Mouse (Mus musculus): Measurements from ENCODE around the gene Fermt3. TPM values are rescaled to one million over a fixed set of nuclear protein-coding genes. Genes with fewer than 3 reads are reported as not detected.

Fermt3 gene
- polyA plus RNA-seq, 1 experiment from 2014 or later = 5.2 TPM

DNA sequence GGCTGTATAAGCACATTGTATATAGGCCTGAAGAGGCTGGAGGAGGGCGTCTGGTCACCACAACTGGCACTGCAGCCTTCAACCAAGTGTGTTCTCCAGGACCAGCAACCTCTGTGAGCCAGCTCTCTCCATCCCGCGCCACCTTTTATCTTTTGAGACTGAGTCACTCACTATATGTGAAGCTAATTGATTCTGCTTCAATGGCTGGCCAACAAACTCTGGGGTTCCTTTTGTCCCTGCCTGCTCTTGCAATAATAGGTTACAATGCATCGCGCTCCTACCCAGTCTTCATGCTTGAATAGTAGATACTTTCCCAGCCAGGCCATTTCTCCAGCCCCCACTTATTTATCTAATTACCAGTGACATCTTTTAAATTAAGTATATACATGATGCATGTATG lies 35.6 kb downstream of the Fermt3 start:
- no peaks in the 10 kb centered on the region for H3K27me3 ChIP-seq (replicated peaks)
- H3K4me2 ChIP-seq = no peak overlapping the region
- WGBS = 63% methylated on average over 5 of the region's 5 CpGs
- H3K36me3 ChIP-seq (replicated peaks) = no peaks in the 10 kb centered on the region
- no peak for ATAC-seq (replicated peaks)
- H3K27ac ChIP-seq = no peak overlapping the region
- no peak overlapping the region for H3K4me3 ChIP-seq
- H3K9me3 ChIP-seq = no peaks in the 10 kb centered on the region
- no peak overlapping the region for H3K9ac ChIP-seq
- H3K4me1 ChIP-seq = peaks cover 36% of the 10 kb centered on the region

DNA sequence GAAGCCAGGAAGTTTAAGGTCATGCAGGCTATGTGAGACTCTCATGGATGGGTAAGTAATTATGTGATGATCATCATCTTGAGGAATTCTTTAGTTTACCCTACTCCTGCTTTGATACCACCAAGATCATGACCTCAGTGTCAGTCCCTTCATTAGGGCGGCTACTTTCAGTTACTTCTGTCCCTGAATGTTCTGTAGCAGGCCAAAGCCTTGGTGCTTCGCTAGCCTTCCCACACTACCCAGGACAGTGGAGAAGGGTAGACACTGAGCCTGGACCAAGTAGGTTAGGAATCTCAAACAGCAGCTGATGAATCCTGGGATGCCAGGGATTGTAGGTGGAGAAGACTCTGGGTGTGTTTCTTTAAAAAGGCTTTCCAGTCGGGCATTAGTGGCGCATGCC lies 37.8 kb downstream of the Fermt3 start:
- ATAC-seq (replicated peaks) = no peak
- H3K4me2 ChIP-seq = 0 out of 2 replicates have a peak overlapping the region, but pooled peaks have one; percentile 80
- 89% methylated on average over 4 of the region's 4 CpGs for WGBS
- H3K9ac ChIP-seq = no peak overlapping the region
- H3K4me3 ChIP-seq = no peak overlapping the region
- H3K36me3 ChIP-seq (replicated peaks) = peaks cover 12% of the 10 kb centered on the region
- H3K9me3 ChIP-seq = no peaks in the 10 kb centered on the region
- peaks cover 42% of the 10 kb centered on the region for H3K4me1 ChIP-seq
- H3K27ac ChIP-seq = no peak overlapping the region
- H3K27me3 ChIP-seq (replicated peaks) = no peaks in the 10 kb centered on the region

DNA sequence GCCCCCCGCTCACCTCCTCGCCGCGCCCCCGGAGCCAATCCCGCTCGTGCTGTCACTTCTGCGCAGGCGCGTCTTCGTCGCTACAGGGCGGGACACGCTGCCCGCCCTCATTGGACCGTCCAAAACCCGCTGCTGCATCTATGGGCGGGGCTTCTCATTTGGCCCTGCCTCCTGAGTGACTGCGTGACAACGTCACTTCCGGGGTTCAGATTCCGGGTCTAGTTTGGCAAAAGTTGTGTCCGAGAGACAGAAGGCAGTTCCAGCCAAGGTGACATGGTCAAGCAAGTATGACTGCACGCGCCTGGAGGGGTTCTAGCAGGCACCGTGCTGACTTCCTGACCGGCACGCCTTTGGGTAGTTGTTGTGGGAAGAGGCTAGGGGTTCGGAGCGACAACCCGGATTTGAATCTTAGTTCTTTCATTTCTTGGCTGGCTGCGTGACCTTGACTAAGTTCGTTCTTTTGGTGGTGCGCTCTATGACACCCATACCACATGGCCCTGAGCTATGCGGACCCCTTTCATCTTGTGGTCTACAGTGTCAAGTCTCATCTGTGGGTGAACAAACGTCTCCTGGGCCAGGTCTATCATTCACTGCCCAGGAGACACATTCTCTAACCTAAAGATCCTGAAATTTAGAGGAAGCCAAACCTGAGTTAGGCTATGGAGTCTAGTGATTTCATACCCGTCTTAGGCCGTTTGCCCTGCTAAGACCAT lies 38.7 kb downstream of the Fermt3 start, which contains the start of gene Fkbp2:
Gene Fkbp2, minus strand, starts transcription at position 121 of the 713 bp plus-strand sequence.
- peak; percentile 90 for ATAC-seq (replicated peaks)
- no peaks in the 10 kb centered on the region for H3K9me3 ChIP-seq
- H3K27me3 ChIP-seq (replicated peaks) = no peaks in the 10 kb centered on the region
- H3K36me3 ChIP-seq (replicated peaks) = peaks cover 12% of the 10 kb centered on the region
- H3K4me2 ChIP-seq = peak within 1 kb of the TSS; percentile 80
- H3K4me1 ChIP-seq = peaks cover 43% of the 10 kb centered on the region
- 2% methylated on average over 38 of the region's 38 CpGs for WGBS
- H3K4me3 ChIP-seq = peak within 1 kb of the TSS; percentile 50
- H3K27ac ChIP-seq = peak within 1 kb of the TSS; percentile 91
- peak within 1 kb of the TSS; percentile 64 for H3K9ac ChIP-seq

DNA sequence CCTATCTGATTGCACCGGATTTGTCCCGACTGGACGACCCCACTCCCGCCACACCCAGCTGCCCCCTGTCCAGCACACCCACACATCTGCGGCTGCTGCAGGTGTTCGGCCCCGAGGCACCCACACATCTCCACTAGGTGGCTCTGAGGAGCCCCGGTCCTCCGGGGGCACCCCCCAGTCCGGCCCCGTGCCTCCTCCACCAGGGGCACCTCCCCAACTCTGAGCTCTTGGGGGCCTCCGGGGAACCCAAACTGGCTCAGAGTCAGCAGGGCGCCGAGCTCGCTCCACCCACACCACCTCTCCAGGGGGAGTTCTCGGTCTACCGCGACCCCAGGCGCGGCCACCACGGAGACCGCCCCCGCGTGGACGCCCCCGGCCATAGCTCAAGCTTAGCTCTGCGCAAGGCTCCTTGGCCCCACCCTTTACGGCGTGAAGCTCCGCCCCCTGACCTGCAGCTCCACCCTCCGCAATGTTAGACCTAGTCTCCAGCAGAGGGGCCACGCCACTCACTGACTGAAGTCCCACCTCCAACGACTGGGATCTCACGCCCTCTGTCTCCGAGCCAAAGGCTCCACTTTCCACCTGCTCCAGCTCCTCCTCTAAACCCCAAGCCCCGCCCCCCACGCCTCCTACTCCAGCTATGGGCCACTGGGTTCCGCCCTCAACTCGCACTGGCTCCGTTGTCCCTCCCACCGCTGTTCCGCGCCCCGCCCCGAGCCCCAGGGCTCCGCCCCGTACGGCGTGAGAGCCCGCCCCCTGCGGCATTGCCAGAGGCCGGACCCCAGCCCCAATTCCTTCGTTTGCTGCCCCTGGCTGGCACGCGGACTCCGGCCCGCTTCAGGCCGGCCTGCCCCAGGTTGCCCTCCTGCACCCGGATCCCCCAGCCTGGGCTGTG lies 39.5 kb downstream of the Fermt3 start:
- WGBS = under 1% methylated on average over 59 of the region's 59 CpGs
- Histone ChIP-seq H3K9ac (peak overlapping the region; percentile 64), H3K4me2 (peak overlapping the region; percentile 80), H3K36me3 (replicated peaks) (peaks cover 12% of the 10 kb centered on the region), H3K4me3 (peak overlapping the region; percentile 50), H3K27me3 (replicated peaks) (no peaks in the 10 kb centered on the region), H3K27ac (peak overlapping the region; percentile 91), H3K4me1 (peaks cover 43% of the 10 kb centered on the region), H3K9me3 (no peaks in the 10 kb centered on the region)
- ATAC-seq (replicated peaks) = peak; percentile 90

DNA sequence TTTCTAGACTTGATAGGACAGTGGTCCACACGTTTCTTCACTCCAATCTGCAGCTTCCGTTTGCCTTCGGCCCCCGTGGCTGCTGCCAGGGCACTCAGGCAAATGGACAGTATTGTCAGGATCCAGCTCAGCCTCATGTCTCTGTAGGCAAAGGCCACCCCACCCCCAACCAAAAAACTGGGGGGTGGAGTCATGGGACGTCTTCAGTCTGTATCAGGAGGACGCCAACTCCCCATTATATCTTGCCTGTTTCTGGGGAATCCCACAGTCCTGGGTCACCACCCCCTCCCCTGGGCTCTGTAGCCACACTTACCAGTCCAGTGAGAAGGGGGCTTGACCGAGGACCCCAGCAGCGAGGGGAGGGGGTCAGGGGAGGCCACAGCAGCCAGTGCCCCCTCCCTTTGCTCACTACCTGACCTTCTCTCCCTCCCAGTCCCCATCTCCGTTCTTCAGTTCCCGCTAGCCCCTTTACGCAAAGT lies 40.2 kb downstream of the Fermt3 start:
- 8% methylated on average over 11 of the region's 11 CpGs for WGBS

DNA sequence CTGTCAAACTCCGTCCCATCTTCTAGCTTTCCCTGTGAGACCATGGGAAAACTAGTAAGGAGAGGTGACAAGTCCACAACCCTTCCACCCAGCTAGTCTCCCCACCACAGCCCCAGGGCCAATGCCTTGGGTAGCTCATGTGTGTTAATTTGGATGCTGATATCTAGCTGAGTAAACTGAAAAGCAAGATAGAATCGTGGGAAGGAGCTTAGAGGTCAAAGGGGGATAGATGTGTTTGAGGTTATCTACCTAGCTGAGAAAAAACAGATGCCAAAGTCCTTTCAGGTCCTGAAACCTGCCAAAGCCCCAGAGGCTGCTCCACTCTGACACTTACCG lies 40.7 kb downstream of the Fermt3 start:
- Histone ChIP-seq H3K4me2 (peak overlapping the region; percentile 80), H3K9ac (peak overlapping the region; percentile 64; the same call in 1 of the 2 replicates), H3K4me1 (peaks cover 48% of the 10 kb centered on the region), H3K27me3 (replicated peaks) (no peaks in the 10 kb centered on the region), H3K36me3 (replicated peaks) (peaks cover 12% of the 10 kb centered on the region), H3K9me3 (no peaks in the 10 kb centered on the region), H3K4me3 (peak overlapping the region; percentile 50), H3K27ac (peak overlapping the region; percentile 91)
- no peak for ATAC-seq (replicated peaks)
- 49% methylated on average over 3 of the region's 3 CpGs for WGBS

More for the DNA sequence above, 40.2 kb downstream of the Fermt3 start:
- Histone ChIP-seq H3K27ac (peak overlapping the region; percentile 91), H3K4me1 (peaks cover 44% of the 10 kb centered on the region), H3K4me2 (peak overlapping the region; percentile 80), H3K27me3 (replicated peaks) (no peaks in the 10 kb centered on the region), H3K9me3 (no peaks in the 10 kb centered on the region), H3K9ac (peak overlapping the region; percentile 64), H3K36me3 (replicated peaks) (peaks cover 12% of the 10 kb centered on the region), H3K4me3 (peak overlapping the region; percentile 50)
- peak; percentile 0; the same call in 1 of the 2 replicates for ATAC-seq (replicated peaks)

DNA sequence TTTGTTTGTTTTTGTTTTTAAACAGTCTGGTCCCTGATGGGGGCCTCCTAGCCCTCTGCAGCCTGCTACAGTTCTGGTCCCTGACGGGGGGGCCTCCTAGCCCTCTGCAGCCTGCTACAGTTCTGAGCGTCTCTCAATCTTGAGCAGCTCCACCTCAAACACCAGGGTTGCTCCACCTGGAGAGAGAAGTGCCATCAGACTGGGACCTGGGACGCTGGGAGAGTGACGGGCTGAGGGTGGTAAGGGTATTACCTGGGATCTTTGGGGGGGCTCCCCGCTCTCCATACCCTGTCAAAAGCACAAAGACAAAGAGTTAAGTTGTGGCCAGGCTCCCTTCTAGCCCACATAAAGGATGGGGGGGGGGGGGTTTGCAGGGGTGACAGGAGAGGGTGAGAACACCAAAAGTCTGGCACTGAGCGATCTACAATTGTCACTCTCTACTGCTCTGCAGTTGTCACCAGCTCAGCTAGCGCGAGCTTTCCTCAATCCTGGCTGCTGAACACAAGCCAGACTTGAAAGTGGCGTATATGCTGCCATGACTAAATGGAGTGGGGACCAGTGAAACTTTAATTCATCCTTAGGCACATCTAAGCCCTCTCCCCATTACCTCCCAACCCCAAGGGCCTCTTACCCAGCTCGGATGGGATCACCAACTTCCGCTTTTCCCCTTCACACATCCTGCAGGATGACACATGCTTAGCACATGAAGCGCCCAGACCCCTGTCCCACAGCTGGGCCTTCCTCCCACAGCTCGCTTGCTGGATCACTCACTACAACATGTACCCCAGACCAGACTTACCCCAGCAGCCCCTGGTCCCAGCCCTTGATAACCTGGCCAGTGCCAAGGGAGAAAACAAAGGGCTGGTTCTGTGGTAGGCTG lies 41.3 kb downstream of the Fermt3 start:
- Histone ChIP-seq H3K27ac (peak overlapping the region; percentile 91), H3K4me3 (peak overlapping the region; percentile 50), H3K27me3 (replicated peaks) (no peaks in the 10 kb centered on the region), H3K4me1 (peaks cover 48% of the 10 kb centered on the region), H3K9me3 (no peaks in the 10 kb centered on the region), H3K4me2 (peak overlapping the region; percentile 80), H3K9ac (peak overlapping the region; percentile 18; the same call in 1 of the 2 replicates), H3K36me3 (replicated peaks) (peaks cover 12% of the 10 kb centered on the region)
- 77% methylated on average over 13 of the region's 13 CpGs for WGBS
- no peak for ATAC-seq (replicated peaks)

DNA sequence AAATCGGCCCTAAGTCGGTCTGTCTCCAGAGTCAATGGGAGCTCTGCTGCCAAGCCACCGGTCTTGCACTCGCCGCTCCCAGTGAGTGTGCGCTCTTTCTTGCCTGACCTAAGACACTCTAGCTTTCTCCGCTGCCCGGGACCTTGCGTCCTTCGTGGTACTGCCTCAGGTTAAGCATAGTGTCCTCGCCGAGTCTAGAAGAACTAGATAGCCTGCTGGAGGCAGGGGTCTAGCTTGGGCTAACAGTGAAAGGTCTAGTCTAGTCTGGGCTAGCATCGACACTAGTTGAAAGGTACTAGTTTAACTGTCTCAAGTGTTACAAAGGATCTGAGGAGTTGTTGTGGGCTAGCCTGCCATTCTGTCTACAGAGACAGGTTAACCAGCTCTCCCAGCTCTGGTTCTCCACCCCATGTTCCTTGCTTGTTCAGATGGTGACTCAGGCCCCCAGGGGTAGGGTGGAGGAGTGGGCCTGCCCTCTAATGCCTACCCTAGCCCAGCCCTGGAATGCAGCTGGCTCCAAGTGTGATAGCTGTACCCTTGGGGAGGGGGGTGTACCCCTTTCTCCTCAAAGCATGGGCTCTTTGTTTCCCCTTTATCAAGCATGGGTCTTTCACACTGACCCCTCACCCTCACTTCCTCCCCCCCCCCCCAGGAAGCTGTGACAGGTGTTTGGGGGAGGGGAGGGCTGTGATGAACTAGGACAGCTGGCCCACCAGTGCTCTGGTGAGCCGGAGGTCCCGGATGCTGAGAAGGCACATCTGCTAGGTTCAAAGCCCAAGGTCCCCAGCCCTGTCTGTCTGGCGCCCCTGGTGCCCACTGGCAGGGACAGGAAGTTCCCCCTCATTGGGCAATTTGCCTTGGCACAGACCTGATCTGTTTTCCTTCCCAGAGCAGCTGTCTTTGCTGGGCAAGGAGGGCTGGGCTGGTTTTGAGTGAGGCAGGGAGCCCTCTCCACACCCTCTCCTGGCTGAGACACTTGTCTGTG lies 43.4 kb downstream of the Fermt3 start, which contains the start of gene Plcb3:
Gene Plcb3, minus strand, starts transcription at position 934 of the 985 bp plus-strand sequence.
- no peak for ATAC-seq (replicated peaks)
- peaks cover 12% of the 10 kb centered on the region for H3K36me3 ChIP-seq (replicated peaks)
- H3K4me3 ChIP-seq = peak within 1 kb of the TSS; percentile 76
- WGBS = under 1% methylated on average over 16 of the region's 16 CpGs
- H3K9ac ChIP-seq = peak within 1 kb of the TSS; percentile 75
- H3K4me1 ChIP-seq = peaks cover 43% of the 10 kb centered on the region
- peaks cover under 1% of the 10 kb centered on the region for H3K27me3 ChIP-seq (replicated peaks)
- H3K27ac ChIP-seq = peak within 1 kb of the TSS; percentile 93
- peak within 1 kb of the TSS; percentile 80 for H3K4me2 ChIP-seq
- H3K9me3 ChIP-seq = no peaks in the 10 kb centered on the region

DNA sequence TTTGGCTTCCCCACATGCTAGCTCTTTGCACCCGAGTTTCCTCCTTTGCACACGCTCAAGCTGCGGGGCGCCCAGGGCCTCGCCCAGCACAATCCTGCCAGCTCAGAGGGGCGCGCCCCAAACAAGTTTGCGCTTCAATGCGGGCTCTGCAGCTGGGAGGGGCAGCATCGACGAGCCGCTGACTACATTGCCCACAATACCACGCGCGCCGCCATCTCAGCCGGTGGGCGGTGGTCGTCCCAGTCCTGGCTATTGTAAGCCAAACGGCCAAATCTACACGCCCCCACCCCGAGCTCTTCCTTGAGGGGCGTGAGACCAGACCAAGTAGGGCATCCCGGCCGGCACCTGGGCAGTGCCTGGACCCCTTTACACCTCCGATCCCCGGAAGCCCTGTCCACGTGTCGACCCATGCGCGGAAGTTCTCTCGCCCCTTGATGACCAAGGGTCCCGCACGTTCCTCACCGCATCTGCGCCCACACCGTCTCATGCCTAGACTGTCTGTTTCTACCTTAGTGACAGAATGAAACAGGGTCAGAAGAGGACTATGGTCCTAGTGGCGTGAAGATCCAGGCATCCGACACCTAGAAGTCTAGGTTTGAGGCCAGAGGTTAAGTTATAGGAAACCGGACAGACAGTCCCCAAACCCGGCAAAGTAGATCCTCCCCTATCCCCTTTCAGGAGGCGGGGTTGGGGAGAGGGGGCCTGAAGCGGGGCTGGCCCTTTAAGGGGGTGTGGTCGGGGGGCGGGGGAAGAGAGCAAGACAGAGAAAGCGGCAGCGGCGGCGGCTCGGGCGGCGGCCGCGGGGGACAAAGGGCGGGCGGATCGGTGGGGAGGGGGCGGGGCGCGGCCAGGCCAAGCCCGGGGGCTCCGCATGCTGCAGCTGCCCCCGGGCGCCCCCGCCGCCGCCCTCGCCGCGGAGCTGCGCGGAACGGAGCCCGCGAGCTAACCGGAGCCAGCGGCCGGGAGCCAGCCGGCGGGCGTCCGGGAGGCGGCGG lies 44.8 kb downstream of the Fermt3 start, which contains the start of gene Ppp1r14b:
Gene Ppp1r14b, plus strand, starts transcription at position 758 of the 995 bp plus-strand sequence.
- Histone ChIP-seq H3K27ac (peak within 1 kb of the TSS; percentile 93), H3K27me3 (replicated peaks) (peaks cover 14% of the 10 kb centered on the region), H3K4me3 (peak within 1 kb of the TSS; percentile 76), H3K4me1 (peaks cover 51% of the 10 kb centered on the region), H3K9ac (peak within 1 kb of the TSS; percentile 75), H3K4me2 (peak within 1 kb of the TSS; percentile 74), H3K36me3 (replicated peaks) (peaks cover 12% of the 10 kb centered on the region), H3K9me3 (no peaks in the 10 kb centered on the region)
- under 1% methylated on average over 80 of the region's 84 CpGs for WGBS
- ATAC-seq (replicated peaks) = peak; percentile 66

All from midbrain, embryonic 15.5 days (tissue).